Mouse (Mus musculus) megakaryocyte, embryonic 14.5 days (primary cell): Measurements from ENCODE around the gene Patl2. TPM values are rescaled to one million over a fixed set of nuclear protein-coding genes. Genes with fewer than 3 reads are reported as not detected.

Source experiments
- H3K27me3 ChIP-seq: replicated peaks from 2 replicates; pipeline ENCODE3; 2012; ENCODE audit warnings: inconsistent platforms
- H3K36me3 ChIP-seq: replicated peaks from 2 replicates; pipeline ENCODE3; 2012; ENCODE audit warnings: low read length, inconsistent platforms, mixed read lengths
- H3K4me1 ChIP-seq: 2 replicates; pipeline ENCODE4 v1.6.1; 2012; ENCODE audit warnings: inconsistent platforms
- H3K4me3 ChIP-seq: replicated peaks from 2 replicates; pipeline ENCODE3; 2012; ENCODE audit warnings: moderate library complexity, mild to moderate bottlenecking, inconsistent platforms
- H3K9me3 ChIP-seq: 2 replicates; pipeline ENCODE4 v1.6.1; 2012; ENCODE audit warnings: inconsistent platforms
- FLI1 ChIP-seq: IDR thresholded peaks from 2 replicates; pipeline ENCODE4 v1.6.1; 2012; ENCODE audit warnings: low read length, inconsistent platforms, mixed read lengths
- GATA1 ChIP-seq: IDR thresholded peaks from 3 replicates; pipeline ENCODE4 v1.6.1; 2012; ENCODE audit warnings: mixed read lengths, low read length, inconsistent platforms, borderline replicate concordance
- polyA plus RNA-seq: library from polyadenylated mRNA; stranded (reverse); fragments of >175 nt; gene quantifications from 2 replicates; pipeline ENCODE4 v1.2.3, GENCODE M21; 2012; ENCODE audit warnings: low replicate concordance; ENCODE audit not compliant: insufficient read depth

Gene Patl2
- polyA plus RNA-seq, 1 experiment = not detected

GRCm38 (mm10) chr2:122180051-122180822, 5.8 kb downstream of the Patl2 start:
- Histone ChIP-seq H3K27me3 (no peaks in the 10 kb centered on the region), H3K36me3 (no peaks in the 10 kb centered on the region), H3K4me3 (peak overlapping the region; percentile 65), H3K4me1 (peaks cover 9% of the 10 kb centered on the region), H3K9me3 (no peaks in the 10 kb centered on the region)
- TF ChIP-seq GATA1 = no peak

GRCm38 (mm10) chr2:122172188-122172587, 13.8 kb downstream of the Patl2 start:
- H3K4me3 ChIP-seq = no peak overlapping the region
- no peaks in the 10 kb centered on the region for H3K36me3 ChIP-seq
- no peaks in the 10 kb centered on the region for H3K9me3 ChIP-seq
- no peaks in the 10 kb centered on the region for H3K27me3 ChIP-seq
- TF ChIP-seq FLI1 = no peak
- no peak for TF ChIP-seq GATA1
- H3K4me1 ChIP-seq = peaks cover 3% of the 10 kb centered on the region; the same call in 1 of the 2 replicates

- no peaks in the 10 kb centered on the region for H3K9me3 ChIP-seq
- no peak overlapping the region for H3K4me3 ChIP-seq
- TF ChIP-seq GATA1 (no peak), FLI1 (no peak)
- H3K36me3 ChIP-seq = no peaks in the 10 kb centered on the region
- peaks cover 3% of the 10 kb centered on the region; the same call in 1 of the 2 replicates for H3K4me1 ChIP-seq
- no peaks in the 10 kb centered on the region for H3K27me3 ChIP-seq
Measured at GRCm38 (mm10) chr2:122171292-122171691, 14.7 kb downstream of the Patl2 start.

DNA sequence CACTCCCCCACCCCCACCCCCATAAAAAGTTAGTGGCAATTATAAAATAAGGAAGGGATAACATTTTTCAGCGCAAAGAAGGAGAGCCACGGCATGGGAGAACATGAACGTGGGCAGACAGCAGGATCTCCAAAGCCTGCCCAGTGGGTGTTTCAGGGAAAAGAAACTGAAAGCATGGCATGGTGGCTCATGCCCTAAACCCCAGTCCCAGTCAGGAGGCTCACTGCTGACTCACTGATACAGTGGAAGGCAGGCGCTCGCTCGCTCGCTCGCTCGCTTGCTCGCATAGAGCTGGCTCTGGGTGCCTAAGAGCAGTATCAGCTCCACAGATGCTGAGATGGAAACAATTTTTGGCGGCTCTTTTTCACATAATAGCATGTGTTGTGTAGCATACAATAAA, 21.7 kb downstream of the Patl2 start:
- H3K36me3 ChIP-seq = no peaks in the 10 kb centered on the region
- no peak for TF ChIP-seq GATA1
- no peak for TF ChIP-seq FLI1
- peak overlapping the region; percentile 86 for H3K4me3 ChIP-seq
- H3K4me1 ChIP-seq = peaks cover 49% of the 10 kb centered on the region
- no peaks in the 10 kb centered on the region for H3K9me3 ChIP-seq
- H3K27me3 ChIP-seq = no peaks in the 10 kb centered on the region

DNA sequence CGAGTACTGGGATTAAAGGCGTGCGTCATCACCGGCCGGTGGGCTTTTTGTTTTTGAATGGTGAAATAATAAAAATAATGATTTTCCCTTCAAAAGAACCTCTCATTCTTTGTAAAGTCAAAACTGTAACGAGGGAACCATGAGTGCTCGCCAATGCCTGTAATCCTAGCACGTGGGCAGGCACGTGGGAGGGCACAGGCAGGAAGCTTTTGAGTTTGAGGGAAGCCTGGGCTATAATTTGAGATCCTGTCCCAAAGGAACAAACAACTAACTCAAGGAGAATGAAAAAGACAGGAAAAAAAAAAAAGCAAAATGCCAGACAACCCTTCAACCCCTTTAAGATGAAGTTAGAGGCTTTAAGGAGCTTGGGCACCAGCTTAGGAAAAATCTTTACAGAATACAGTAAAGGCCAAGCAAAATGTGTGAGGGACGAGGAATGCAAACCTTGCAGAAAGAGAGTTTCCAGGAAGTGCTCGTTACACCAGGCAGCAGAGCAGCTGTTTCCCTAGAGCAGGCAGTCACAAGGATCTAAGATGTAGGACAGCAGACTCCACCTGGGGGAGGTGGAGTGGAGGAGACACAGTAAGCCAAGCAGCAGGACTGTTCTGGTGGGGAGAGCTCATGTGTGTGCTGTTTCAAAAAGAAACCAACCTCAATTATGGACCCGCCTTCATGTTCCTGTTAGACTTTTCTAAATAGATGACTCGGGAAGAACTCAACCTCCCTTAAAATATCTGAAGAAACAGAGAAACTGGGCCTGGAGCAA, 22.4 kb downstream of the Patl2 start:
- Histone ChIP-seq H3K9me3 (no peaks in the 10 kb centered on the region), H3K4me3 (peak overlapping the region; percentile 86), H3K36me3 (no peaks in the 10 kb centered on the region), H3K27me3 (no peaks in the 10 kb centered on the region), H3K4me1 (peaks cover 49% of the 10 kb centered on the region)
- TF ChIP-seq GATA1 (no peak), FLI1 (no peak)

GRCm38 (mm10) chr2:122162529-122162928, 23.5 kb downstream of the Patl2 start:
- H3K36me3 ChIP-seq = no peaks in the 10 kb centered on the region
- H3K4me1 ChIP-seq = peaks cover 46% of the 10 kb centered on the region
- H3K4me3 ChIP-seq = no peak overlapping the region
- no peaks in the 10 kb centered on the region for H3K27me3 ChIP-seq
- H3K9me3 ChIP-seq = no peaks in the 10 kb centered on the region
- TF ChIP-seq FLI1 (no peak), GATA1 (no peak)

DNA sequence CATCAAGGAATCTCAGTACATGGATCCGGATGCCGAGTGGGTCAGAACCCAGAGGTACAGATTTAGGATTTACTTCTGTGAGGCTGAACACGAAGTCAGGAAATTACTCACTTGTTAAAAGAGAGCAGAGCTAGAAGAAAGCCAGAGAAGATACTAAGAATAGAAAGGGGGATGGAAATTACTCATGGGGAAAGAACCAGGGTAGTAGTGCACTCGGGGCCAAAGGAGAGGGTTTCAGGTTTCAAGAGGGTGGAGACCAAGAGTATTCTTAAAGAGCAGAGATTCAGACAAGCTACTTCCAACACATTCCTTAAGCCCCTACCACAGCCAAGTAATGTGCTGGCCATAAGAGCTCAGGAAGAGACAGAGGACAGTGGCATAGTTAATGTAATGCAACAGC, 24.4 kb downstream of the Patl2 start:
- H3K27me3 ChIP-seq = no peaks in the 10 kb centered on the region
- no peaks in the 10 kb centered on the region for H3K36me3 ChIP-seq
- TF ChIP-seq GATA1 (no peak), FLI1 (no peak)
- H3K4me3 ChIP-seq = peak overlapping the region; percentile 3
- H3K9me3 ChIP-seq = no peaks in the 10 kb centered on the region
- peaks cover 47% of the 10 kb centered on the region for H3K4me1 ChIP-seq

DNA sequence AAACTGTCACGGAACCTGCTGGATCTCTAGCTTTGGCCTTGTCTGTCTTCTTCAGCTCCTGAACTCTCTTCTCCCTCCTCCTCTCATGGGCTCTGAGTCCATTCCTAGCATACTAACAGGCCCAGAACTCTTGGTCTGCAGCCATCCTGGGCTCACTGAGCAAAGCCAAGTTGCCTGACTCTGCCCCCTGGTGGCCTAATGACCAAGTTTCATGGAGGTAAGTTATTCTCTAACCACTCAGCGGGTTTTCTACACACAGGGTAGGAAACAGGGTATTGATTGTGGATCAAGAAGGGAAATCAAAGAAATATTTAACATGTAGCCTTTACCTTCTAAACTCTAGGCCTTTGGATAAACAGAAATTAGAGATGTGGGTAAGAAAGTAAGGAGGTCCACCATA, 25.3 kb downstream of the Patl2 start, which contains the start of gene Trim69:
Trim69 (plus strand) TSS at position 21 of the 400 bp plus-strand sequence.
- Histone ChIP-seq H3K36me3 (peaks cover 6% of the 10 kb centered on the region), H3K4me3 (no peak within 1 kb of the TSS), H3K27me3 (no peaks in the 10 kb centered on the region), H3K4me1 (peaks cover 55% of the 10 kb centered on the region), H3K9me3 (no peaks in the 10 kb centered on the region)
- TF ChIP-seq FLI1 = no peak

GRCm38 (mm10) chr2:122159667-122160066, 26.3 kb downstream of the Patl2 start:
- peaks cover 54% of the 10 kb centered on the region for H3K4me1 ChIP-seq
- TF ChIP-seq GATA1 (no peak), FLI1 (no peak)
- H3K9me3 ChIP-seq = no peaks in the 10 kb centered on the region
- no peaks in the 10 kb centered on the region for H3K27me3 ChIP-seq
- H3K36me3 ChIP-seq = peaks cover 16% of the 10 kb centered on the region
- H3K4me3 ChIP-seq = no peak overlapping the region

GRCm38 (mm10) chr2:122158362-122158802, 27.6 kb downstream of the Patl2 start:
- H3K4me1 ChIP-seq = peaks cover 43% of the 10 kb centered on the region
- no peak for TF ChIP-seq FLI1
- TF ChIP-seq GATA1 = no peak
- peaks cover 26% of the 10 kb centered on the region for H3K36me3 ChIP-seq
- H3K4me3 ChIP-seq = no peak overlapping the region
- no peaks in the 10 kb centered on the region for H3K27me3 ChIP-seq
- no peaks in the 10 kb centered on the region for H3K9me3 ChIP-seq

GRCm38 (mm10) chr2:122157561-122157960, 28.4 kb downstream of the Patl2 start:
- H3K36me3 ChIP-seq = peaks cover 35% of the 10 kb centered on the region
- H3K4me1 ChIP-seq = peaks cover 42% of the 10 kb centered on the region
- no peaks in the 10 kb centered on the region for H3K27me3 ChIP-seq
- no peak for TF ChIP-seq GATA1
- TF ChIP-seq FLI1 = no peak
- H3K4me3 ChIP-seq = no peak overlapping the region
- H3K9me3 ChIP-seq = no peaks in the 10 kb centered on the region
